Mouse (Mus musculus) liver, postnatal 0 days (tissue): ENCODE results near the gene F8.

ENCODE experiments used
- CTCF ChIP-seq: sonication (generic); IDR thresholded peaks from 2 replicates; pipeline ENCODE4 v1.5.1; 2016; ENCODE audit warnings: antibody characterized with exemption, low read depth
- EP300 ChIP-seq: IDR thresholded peaks from 2 replicates; pipeline ENCODE4 v1.6.1; 2016; ENCODE audit warnings: antibody characterized with exemption, low read depth, mild to moderate bottlenecking

DNA sequence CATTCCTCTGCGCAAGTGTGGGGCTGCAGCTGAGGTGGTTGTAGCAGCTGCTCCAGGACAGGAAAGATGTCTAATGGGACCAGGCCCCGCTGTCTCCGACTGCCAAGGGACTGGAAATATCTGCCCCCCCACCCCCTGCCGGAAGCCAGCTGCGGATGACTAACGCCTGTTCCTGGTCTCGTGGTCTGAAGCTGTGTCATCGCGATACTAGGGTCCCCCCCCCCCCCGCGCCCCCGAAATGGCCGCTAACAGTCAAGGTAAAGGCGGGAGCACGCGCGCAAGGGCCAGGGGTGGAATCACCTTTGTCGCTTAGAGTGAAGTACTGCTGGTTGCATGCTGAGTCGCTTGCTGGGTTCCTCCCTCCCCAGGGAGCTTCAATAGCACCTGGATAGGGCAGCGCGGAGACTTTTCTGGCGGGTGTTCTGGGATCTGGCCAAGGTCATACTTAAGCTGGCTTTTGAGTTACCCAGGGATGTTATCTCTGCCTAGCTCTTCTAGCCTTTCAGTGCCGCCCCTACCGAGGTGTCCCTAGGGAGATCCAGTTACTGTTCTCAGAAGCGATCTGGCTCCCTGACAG is at the start of gene F8, which contains the start of gene Fundc2:
- peak; percentile 73; the same call in 1 of the 2 replicates for TF ChIP-seq EP300
- TF ChIP-seq CTCF, result no peak
